Mouse (Mus musculus): ENCODE results near the gene Pax3. TPM values are rescaled to one million over a fixed set of nuclear protein-coding genes. Genes with fewer than 3 reads are reported as not detected.

Gene Pax3
- 0.14 TPM in 2 replicates for polyA plus RNA-seq (2014; fragmentation: Nextera tagmentation; extraction: Ambion mirVana)

DNA sequence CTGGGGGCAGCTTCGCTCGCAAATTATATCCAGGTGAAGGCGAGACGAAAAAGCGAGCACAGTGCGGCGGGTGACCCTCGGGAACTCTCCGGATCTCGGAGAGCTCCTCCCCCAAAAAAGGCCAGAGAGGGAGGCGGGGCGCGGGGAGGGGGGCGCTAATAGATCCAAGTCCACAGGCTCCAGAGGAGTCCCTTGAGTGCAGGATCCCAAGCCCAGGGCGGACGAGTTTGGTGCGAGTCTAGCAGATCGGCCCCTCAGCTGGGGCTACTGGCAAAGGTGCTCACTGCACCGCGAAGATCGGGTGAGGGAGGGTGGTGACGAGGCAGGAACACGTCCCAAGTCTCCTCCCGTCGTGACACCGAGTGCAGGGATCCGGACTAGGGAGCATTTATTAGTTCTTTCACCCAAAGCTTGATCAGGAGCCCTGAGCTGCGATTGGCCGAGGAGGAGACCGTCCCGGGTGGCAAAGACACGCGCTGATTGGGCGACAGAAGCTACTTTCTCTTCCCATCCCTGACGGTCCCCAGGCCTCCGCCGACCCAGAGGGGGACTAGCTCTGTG, at the start of gene Pax3:
Pax3 (minus strand) TSS at position 384 of the 561 bp plus-strand sequence.
- 0% methylated on average over 36 of the region's 37 CpGs for WGBS
- H3K9me3 ChIP-seq (ENCODE audit: control insufficient read depth, low read length) = no peaks in the 10 kb centered on the region
- no peaks in the 10 kb centered on the region for H3K36me3 ChIP-seq (ENCODE audit: control insufficient read depth, insufficient read depth, low read length)
- H3K4me1 ChIP-seq (ENCODE audit: control insufficient read depth, insufficient read depth, low read length) = 0 out of 2 replicates have a peak, but pooled peaks cover 7% of the 10 kb centered on the region
- peak; percentile 26; the same call in 1 of the 2 replicates for ATAC-seq (ENCODE audit: low FRiP score, low TSS enrichment)
- peak within 1 kb of the TSS; percentile 39 for H3K4me2 ChIP-seq (replicated peaks; ENCODE audit: low read depth, low read length)
- H3K9ac ChIP-seq (ENCODE audit: low read depth, low read length) = no peak within 1 kb of the TSS
- no peak within 1 kb of the TSS for H3K27ac ChIP-seq (ENCODE audit: low read depth, low read length)
- peak within 1 kb of the TSS; percentile 24 for H3K4me3 ChIP-seq (ENCODE audit: low read length)
- peaks cover 98% of the 10 kb centered on the region for H3K27me3 ChIP-seq (ENCODE audit: control insufficient read depth, insufficient read depth, low read length)

GRCm38 (mm10) chr1:78234306-78234705, 37.4 kb upstream of the Pax3 start:
- Histone ChIP-seq H3K9ac (ENCODE audit: low read depth, low read length) (no peak overlapping the region), H3K4me1 (ENCODE audit: control insufficient read depth, insufficient read depth, low read length) (no peaks in the 10 kb centered on the region), H3K27me3 (ENCODE audit: control insufficient read depth, insufficient read depth, low read length) (no peaks in the 10 kb centered on the region), H3K36me3 (ENCODE audit: control insufficient read depth, insufficient read depth, low read length) (no peaks in the 10 kb centered on the region), H3K27ac (ENCODE audit: low read depth, low read length) (no peak overlapping the region), H3K4me3 (ENCODE audit: low read length) (no peak overlapping the region), H3K4me2 (replicated peaks; ENCODE audit: low read depth, low read length) (no peak overlapping the region), H3K9me3 (ENCODE audit: control insufficient read depth, low read length) (no peaks in the 10 kb centered on the region)
- 85% methylated on average over 5 of the region's 5 CpGs for WGBS
- ATAC-seq (ENCODE audit: low FRiP score, low TSS enrichment) = no peak

DNA sequence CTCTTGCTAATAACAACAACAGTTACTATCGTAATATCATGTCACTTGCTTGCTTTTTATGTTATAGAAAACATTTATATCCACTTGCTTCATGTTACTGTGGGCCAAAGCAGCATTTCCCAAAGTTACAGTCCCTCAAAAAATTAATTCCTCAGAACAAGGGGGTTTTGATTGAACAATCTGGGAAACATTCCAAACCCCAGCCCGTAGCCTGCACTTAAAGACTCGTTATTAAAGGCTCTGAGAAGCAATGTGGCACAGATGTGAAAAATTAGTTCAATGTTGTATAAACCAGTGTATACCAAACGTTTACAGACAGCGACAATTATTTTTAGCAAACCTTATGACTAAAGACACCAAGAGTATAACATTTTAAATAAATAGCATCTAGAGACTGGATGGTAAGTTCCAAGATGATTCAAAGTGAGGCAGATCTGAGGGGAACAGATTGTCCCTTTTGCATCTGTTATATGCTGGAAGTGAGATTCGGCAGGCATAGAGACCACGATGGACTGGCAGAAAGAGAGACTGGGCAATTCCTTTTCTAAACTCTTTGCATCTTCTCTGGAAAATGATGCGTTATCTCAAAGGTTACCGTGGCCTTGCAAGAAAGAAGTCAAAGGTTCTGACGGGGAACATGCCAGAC, 35.1 kb upstream of the Pax3 start:
- H3K36me3 ChIP-seq (ENCODE audit: control insufficient read depth, insufficient read depth, low read length) = no peaks in the 10 kb centered on the region
- H3K27me3 ChIP-seq (ENCODE audit: control insufficient read depth, insufficient read depth, low read length) = no peaks in the 10 kb centered on the region
- no peak overlapping the region for H3K27ac ChIP-seq (ENCODE audit: low read depth, low read length)
- no peak overlapping the region for H3K4me2 ChIP-seq (replicated peaks; ENCODE audit: low read depth, low read length)
- ATAC-seq (ENCODE audit: low FRiP score, low TSS enrichment) = no peak
- no peaks in the 10 kb centered on the region for H3K4me1 ChIP-seq (ENCODE audit: control insufficient read depth, insufficient read depth, low read length)
- no peaks in the 10 kb centered on the region for H3K9me3 ChIP-seq (ENCODE audit: control insufficient read depth, low read length)
- H3K4me3 ChIP-seq (ENCODE audit: low read length) = no peak overlapping the region
- no peak overlapping the region for H3K9ac ChIP-seq (ENCODE audit: low read depth, low read length)
- 75% methylated on average over 10 of the region's 10 CpGs for WGBS

- no peak overlapping the region for H3K4me2 ChIP-seq (replicated peaks; ENCODE audit: low read depth, low read length)
- no peaks in the 10 kb centered on the region for H3K4me1 ChIP-seq (ENCODE audit: control insufficient read depth, insufficient read depth, low read length)
- H3K36me3 ChIP-seq (ENCODE audit: control insufficient read depth, insufficient read depth, low read length) = no peaks in the 10 kb centered on the region
- no peak overlapping the region for H3K27ac ChIP-seq (ENCODE audit: low read depth, low read length)
- no peaks in the 10 kb centered on the region for H3K27me3 ChIP-seq (ENCODE audit: control insufficient read depth, insufficient read depth, low read length)
- H3K9ac ChIP-seq (ENCODE audit: low read depth, low read length) = no peak overlapping the region
- no peak for ATAC-seq (ENCODE audit: low FRiP score, low TSS enrichment)
- no peaks in the 10 kb centered on the region for H3K9me3 ChIP-seq (ENCODE audit: control insufficient read depth, low read length)
- no peak overlapping the region for H3K4me3 ChIP-seq (ENCODE audit: low read length)
Observed at GRCm38 (mm10) chr1:78229801-78230200, 32.9 kb upstream of the Pax3 start.

DNA sequence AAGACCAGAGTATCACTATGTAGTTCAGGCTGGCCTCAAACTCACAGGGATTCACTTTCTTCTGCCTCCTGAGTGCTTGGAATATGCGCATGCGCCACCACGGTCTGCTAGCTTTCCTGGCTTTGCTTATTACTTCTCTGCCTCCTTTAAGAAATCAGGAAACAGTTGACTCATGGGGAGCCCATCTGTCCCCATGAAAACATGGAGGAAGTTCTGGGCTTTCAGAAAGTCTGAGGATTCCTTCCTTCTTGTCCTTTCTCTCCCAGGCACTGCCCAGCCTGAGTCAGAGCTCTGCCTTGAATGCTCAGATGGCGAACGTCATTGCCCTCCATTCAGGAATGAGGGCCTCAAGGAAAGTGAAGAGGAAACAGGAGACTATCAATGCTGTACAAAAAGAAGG, 31.8 kb upstream of the Pax3 start:
- H3K4me1 ChIP-seq (ENCODE audit: control insufficient read depth, insufficient read depth, low read length) = no peaks in the 10 kb centered on the region
- no peaks in the 10 kb centered on the region for H3K9me3 ChIP-seq (ENCODE audit: control insufficient read depth, low read length)
- H3K4me3 ChIP-seq (ENCODE audit: low read length) = no peak overlapping the region
- H3K36me3 ChIP-seq (ENCODE audit: control insufficient read depth, insufficient read depth, low read length) = no peaks in the 10 kb centered on the region
- H3K9ac ChIP-seq (ENCODE audit: low read depth, low read length) = no peak overlapping the region
- 64% methylated on average over 5 of the region's 5 CpGs for WGBS
- no peak overlapping the region for H3K4me2 ChIP-seq (replicated peaks; ENCODE audit: low read depth, low read length)
- H3K27ac ChIP-seq (ENCODE audit: low read depth, low read length) = no peak overlapping the region
- H3K27me3 ChIP-seq (ENCODE audit: control insufficient read depth, insufficient read depth, low read length) = no peaks in the 10 kb centered on the region
- no peak for ATAC-seq (ENCODE audit: low FRiP score, low TSS enrichment)

- Histone ChIP-seq H3K27ac (ENCODE audit: low read depth, low read length) (no peak overlapping the region), H3K27me3 (ENCODE audit: control insufficient read depth, insufficient read depth, low read length) (peaks cover 78% of the 10 kb centered on the region), H3K36me3 (ENCODE audit: control insufficient read depth, insufficient read depth, low read length) (no peaks in the 10 kb centered on the region), H3K4me1 (ENCODE audit: control insufficient read depth, insufficient read depth, low read length) (peaks cover 7% of the 10 kb centered on the region; the same call in 1 of the 2 replicates), H3K4me2 (replicated peaks; ENCODE audit: low read depth, low read length) (peak overlapping the region; percentile 94; the same call in 1 of the 2 replicates), H3K9me3 (ENCODE audit: control insufficient read depth, low read length) (no peaks in the 10 kb centered on the region), H3K4me3 (ENCODE audit: low read length) (peak overlapping the region; percentile 51), H3K9ac (ENCODE audit: low read depth, low read length) (no peak overlapping the region)
- ATAC-seq (ENCODE audit: low FRiP score, low TSS enrichment) = peak; percentile 25; the same call in 1 of the 2 replicates
- 2% methylated on average over 19 of the region's 19 CpGs for WGBS
Observed at GRCm38 (mm10) chr1:78218057-78218780, 21.3 kb upstream of the Pax3 start.

- peak overlapping the region; percentile 94 for H3K4me2 ChIP-seq (replicated peaks; ENCODE audit: low read depth, low read length)
- H3K9me3 ChIP-seq (ENCODE audit: control insufficient read depth, low read length) = no peaks in the 10 kb centered on the region
- peaks cover 7% of the 10 kb centered on the region; the same call in 1 of the 2 replicates for H3K4me1 ChIP-seq (ENCODE audit: control insufficient read depth, insufficient read depth, low read length)
- H3K4me3 ChIP-seq (ENCODE audit: low read length) = peak overlapping the region; percentile 51
- no peaks in the 10 kb centered on the region for H3K36me3 ChIP-seq (ENCODE audit: control insufficient read depth, insufficient read depth, low read length)
- peaks cover 86% of the 10 kb centered on the region for H3K27me3 ChIP-seq (ENCODE audit: control insufficient read depth, insufficient read depth, low read length)
- under 1% methylated on average over 55 of the region's 79 CpGs for WGBS
- peak; percentile 58 for ATAC-seq (ENCODE audit: low FRiP score, low TSS enrichment)
- H3K27ac ChIP-seq (ENCODE audit: low read depth, low read length) = no peak overlapping the region
- peak overlapping the region; percentile 46 for H3K9ac ChIP-seq (ENCODE audit: low read depth, low read length)
Observed at GRCm38 (mm10) chr1:78217151-78218034, 20.5 kb upstream of the Pax3 start.

DNA sequence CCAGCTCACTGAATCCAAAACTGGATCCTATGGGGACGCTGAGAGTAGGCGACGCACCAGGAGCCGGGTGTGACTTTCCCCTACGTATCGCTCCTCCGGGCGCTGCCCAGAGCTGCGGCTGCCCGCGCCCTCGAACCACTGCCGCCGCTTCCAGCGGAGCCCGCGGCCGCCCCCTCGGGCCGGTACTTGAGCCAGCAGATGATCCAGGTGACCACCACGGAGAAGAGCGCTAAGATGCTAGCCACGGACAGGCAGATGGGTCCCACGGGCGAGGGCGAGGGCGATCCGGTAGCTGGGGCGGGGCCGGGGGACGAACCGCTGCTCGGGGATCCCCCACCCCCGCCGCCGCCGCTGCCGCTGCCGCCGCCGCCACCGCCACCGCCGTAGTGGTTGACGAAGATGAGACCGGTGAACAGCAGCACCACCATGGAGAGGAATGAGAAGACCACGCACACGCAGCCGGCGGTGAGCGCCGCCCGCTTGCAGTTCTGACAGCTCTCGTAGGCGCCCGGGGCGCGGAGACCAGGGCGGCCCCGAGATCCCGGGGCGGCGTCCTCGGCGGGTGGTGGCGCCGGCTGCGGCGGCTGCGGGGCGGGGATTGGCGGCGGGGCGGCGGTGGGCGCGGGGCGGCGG, 19.7 kb upstream of the Pax3 start:
- H3K4me1 ChIP-seq (ENCODE audit: control insufficient read depth, insufficient read depth, low read length) = peaks cover 7% of the 10 kb centered on the region; the same call in 1 of the 2 replicates
- ATAC-seq (ENCODE audit: low FRiP score, low TSS enrichment) = peak; percentile 22; the same call in 1 of the 2 replicates
- WGBS = 1% methylated on average over 74 of the region's 79 CpGs

More for the DNA sequence above, 19.7 kb upstream of the Pax3 start:
- H3K4me2 ChIP-seq (replicated peaks; ENCODE audit: low read depth, low read length) = peak overlapping the region; percentile 94
- no peaks in the 10 kb centered on the region for H3K36me3 ChIP-seq (ENCODE audit: control insufficient read depth, insufficient read depth, low read length)
- no peaks in the 10 kb centered on the region for H3K9me3 ChIP-seq (ENCODE audit: control insufficient read depth, low read length)
- no peak overlapping the region for H3K27ac ChIP-seq (ENCODE audit: low read depth, low read length)
- peaks cover 94% of the 10 kb centered on the region for H3K27me3 ChIP-seq (ENCODE audit: control insufficient read depth, insufficient read depth, low read length)
- H3K9ac ChIP-seq (ENCODE audit: low read depth, low read length) = peak overlapping the region; percentile 46
- peak overlapping the region; percentile 51 for H3K4me3 ChIP-seq (ENCODE audit: low read length)
